Mouse (Mus musculus): ENCODE data around the gene Zmynd11. TPM values are rescaled to one million over a fixed set of nuclear protein-coding genes. Genes with fewer than 3 reads are reported as not detected.

The Zmynd11 gene
- total RNA-seq, 2 experiments from 2014 or later = 39.5 to 51.2 TPM

DNA sequence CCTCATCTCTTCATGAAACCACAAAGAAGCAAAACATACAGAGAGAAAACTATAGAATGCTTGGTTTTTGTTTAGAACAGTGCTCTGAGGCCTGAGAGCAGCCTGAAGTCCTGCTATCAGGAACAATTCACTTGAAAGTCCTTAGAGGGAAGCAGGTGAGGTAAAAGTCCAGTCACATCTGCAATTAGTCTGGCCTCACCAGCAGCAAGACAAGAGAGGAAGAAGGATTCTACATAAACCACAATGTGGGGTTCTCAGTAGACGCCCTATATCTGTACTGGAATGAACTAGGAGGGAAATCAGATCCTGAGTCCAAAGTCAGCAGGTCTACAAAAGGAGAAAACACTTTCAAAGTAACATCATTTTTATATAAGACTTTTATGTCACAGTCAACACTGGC, 49.9 kb downstream of the Zmynd11 start:
- ATAC-seq (replicated peaks; ENCODE audit: poor library complexity) = no peak

DNA sequence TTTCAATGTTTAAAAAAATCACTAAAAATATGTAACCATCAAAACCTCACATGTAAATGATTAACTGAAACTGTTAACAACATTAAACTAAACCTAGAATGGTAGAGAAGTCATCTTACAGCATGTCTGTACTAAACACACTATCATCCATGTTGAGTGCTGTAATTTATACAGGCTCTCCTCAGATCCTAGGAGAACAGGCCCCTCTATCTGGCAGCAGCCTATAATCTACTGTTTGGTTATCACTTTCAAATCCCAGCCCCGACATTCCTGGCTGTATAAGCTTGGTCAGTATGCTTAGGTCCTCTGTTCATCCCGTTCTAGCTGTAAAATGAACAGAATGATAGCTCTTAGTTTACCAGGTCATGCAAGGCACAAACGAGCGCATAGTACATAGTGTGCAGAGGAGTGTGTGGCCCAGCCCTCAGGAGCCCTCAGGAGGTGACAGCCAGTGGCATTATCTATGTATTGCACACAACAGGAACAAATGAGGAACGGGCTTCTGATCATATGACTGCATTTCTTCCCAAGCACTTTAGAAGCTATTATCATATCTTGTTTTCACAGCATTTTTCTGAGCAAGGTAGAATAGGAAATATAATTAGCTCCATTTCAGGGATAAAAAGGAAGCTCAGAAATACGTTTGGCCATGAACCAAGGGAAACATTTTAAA, 51.5 kb downstream of the Zmynd11 start:
- peak; percentile 98 for ATAC-seq (replicated peaks; ENCODE audit: poor library complexity)

DNA sequence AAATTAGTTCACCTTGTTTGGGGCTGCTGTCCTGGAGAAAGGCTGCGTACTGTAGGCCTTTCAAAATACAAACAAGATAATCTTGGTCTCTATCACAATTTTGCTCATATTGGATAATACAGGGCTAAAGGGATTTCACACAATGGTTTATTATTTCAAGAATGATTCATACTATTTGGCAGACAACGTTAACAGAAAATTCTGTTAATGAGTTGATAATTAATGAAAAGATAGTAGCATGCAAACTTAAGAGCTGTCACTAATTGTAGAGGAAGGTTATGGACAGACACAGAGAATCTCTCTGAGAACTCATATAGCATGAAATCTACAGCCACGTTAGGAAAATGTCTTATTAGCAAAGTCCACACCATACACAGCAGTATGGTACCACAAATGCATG, 52.2 kb downstream of the Zmynd11 start:
- no peak for ATAC-seq (replicated peaks; ENCODE audit: poor library complexity)

GRCm38 (mm10) chr13:9712409-9712808, 52.7 kb downstream of the Zmynd11 start:
- no peak for ATAC-seq (replicated peaks; ENCODE audit: poor library complexity)

DNA sequence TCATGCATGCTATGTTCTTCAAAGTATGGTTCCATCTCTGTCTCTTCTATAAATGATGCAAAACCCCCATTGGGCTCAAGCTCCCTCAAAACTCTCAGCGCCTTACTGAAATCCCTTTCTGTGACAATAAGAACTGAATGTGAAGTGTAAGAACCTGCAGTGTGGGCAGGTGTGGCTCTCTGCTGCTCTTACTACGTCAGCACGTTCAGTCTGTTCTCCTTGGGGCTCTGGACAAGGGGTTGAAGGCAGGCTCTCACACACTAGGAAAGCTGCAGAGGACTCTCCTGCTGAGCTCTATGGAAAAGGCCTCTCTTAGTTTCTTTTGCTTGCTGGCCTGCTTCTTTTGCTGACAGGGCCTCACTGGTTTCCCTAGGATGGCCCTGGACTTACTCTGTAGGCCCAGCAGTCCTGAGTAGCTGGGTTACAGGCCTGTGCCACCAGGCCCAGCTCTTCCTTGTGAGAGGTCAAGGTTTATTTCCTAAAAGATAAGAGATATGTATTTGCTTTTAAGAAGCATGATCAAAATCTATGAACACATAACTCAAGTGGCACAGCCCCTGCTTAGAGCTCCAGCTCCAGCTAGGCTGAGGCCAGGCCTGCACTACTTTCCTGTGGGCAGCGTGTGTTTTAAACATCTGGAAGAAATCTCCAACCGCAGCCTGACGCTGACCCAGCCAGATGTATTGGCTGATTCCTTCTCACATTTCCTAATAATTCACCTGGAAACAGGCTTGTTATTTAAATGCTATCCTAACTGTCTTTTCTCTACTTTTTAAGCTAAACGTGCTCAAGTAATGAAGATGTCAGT, 56.5 kb downstream of the Zmynd11 start:
- no peak for ATAC-seq (replicated peaks; ENCODE audit: poor library complexity)

- no peak for ATAC-seq (replicated peaks; ENCODE audit: poor library complexity)
Observed at GRCm38 (mm10) chr13:9706720-9707119, 58.4 kb downstream of the Zmynd11 start.

GRCm38 (mm10) chr13:9702615-9703235, 62.4 kb downstream of the Zmynd11 start:
- no peak for ATAC-seq (replicated peaks; ENCODE audit: poor library complexity)

GRCm38 (mm10) chr13:9697340-9697739, 67.8 kb downstream of the Zmynd11 start:
- ATAC-seq (replicated peaks; ENCODE audit: poor library complexity) = no peak

DNA sequence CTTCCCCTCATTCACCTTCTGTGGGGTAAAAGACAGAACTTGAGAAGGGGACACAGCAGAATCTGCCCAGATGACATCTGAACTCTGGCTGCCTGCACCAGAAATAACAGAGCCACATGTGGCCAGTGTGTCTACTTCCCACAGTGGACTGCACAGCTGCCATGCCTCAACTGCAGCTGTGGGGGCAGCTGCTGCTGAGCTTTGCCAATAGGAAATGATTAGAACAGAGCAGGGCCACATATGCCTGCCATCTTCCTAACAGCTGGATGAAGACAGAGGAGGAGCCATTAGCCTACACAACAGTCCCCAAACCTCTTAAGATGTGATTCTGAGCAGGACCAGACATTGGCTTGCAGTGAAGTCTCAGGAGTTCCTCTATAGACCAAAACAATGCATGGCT, 69.3 kb downstream of the Zmynd11 start:
- ATAC-seq (replicated peaks; ENCODE audit: poor library complexity) = no peak

- no peak for ATAC-seq (replicated peaks; ENCODE audit: poor library complexity)
Observed at GRCm38 (mm10) chr13:9695403-9695802, 69.7 kb downstream of the Zmynd11 start.

GRCm38 (mm10) chr13:9694651-9695050, 70.5 kb downstream of the Zmynd11 start:
- ATAC-seq (replicated peaks; ENCODE audit: poor library complexity) = no peak

DNA sequence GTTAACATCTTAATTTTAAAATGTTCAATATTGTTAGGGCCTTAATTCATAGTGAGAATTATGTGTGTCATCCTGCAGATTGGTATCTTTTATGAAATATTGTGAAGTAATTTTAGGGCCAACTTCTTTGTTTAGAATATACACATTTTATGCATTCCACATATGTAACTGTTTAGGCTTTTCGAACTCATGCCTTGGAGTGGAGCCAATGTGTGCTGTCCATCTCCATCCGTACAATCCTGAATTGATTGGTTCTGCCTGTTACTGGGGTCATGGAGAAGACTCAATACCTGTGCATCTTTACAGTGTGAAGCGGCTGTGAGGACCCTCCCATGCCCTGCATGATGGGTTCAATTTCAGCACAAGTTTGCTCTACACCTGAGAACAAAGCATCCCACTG, 72.3 kb downstream of the Zmynd11 start:
- ATAC-seq (replicated peaks; ENCODE audit: poor library complexity) = no peak

DNA sequence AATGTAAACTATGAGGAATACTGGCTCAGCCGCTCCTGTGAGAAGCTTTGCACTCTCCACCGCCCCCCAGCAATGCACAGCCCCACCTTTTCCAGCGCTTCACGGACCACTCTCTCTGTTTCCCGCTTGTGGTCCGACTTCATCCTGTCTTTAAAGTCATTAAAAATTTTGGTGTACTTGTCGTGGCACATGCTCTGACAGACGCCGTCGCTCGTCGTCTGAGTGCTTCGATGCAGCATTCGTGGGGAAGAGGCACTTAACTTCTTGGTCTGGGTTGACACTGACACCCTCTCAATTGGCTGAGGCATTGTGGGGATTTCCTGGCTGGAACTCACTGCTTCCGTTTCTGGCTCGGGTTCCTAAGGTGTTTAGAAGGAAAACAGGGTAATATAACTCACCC, 75.8 kb downstream of the Zmynd11 start:
- ATAC-seq (replicated peaks; ENCODE audit: poor library complexity) = no peak

DNA sequence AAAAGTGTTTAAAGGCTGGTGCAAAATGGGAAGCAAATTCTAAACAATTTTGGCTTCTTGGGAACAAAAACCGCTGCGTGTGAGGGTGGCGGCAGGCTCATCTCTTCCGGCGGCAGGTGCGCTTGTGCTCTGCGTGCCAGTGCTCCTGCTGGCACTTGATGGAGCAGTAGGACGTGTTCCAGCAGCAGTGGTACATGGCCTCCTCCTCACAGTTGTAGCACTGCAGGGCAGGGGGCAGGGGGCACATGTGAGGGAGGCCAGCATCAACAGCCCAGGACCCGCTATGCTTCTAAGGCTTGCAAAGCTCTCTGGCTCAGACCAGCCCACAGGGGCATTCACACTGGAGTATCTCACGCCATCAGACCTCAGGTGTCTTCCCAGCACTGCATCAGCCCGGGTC, 78.4 kb downstream of the Zmynd11 start:
- ATAC-seq (replicated peaks; ENCODE audit: poor library complexity) = no peak

DNA sequence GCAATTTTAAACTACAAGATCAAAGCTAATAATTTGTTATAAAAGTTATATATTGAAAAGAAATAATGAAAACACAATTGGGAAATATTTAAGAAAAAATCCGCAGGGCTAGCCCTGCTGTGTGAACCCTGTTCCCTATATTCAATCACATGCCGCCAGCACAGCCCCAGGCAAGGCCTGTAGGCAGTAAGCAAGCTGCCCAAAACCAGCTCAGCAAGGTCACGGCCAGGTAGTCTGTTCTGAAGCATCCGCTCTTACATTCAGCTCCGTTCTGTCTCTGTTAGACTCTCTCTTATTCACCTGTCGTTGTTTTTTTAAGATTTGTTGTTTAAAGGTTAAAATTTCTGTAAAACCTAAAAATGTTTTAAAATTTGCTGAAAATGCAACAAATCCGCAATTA, 78.9 kb downstream of the Zmynd11 start:
- ATAC-seq (replicated peaks; ENCODE audit: poor library complexity) = no peak

DNA sequence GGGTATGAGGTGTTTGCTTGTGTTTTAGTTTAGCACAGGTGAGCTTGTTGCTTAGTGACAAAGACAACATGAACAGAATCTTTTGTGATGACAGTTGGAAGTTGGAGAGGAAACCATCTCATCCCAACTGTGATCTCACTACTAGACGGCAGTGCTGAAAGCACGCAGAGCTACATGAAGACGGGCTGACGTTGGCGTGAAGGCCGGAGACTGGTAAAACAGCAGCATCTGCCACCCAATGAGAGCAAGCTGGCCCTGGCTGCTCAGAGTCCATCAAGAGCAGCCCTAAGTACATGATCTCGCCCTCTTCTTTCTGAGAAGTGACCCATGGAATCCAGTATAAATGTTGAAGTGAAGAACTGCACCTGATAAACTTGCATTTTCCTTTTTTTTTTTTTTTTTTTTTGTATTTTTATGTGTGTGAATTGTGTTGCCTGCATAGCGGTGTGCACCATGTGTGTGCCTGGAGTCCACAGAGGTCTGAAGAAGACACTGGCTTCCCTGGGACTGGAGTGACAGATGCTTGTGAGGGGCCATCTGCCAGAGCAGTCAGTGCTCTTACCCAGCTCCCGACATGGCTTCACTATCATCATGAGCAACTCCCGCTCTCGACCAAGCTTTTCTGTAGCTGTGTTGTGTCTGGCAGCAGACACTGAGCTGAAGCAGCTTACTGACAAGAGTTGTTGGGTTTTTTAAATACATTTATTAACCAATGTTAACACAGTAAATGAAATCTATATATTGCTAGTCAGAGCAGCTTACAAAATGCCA, 80.8 kb downstream of the Zmynd11 start:
- ATAC-seq (replicated peaks; ENCODE audit: poor library complexity) = no peak

GRCm38 (mm10) chr13:9683280-9683679, 81.8 kb downstream of the Zmynd11 start:
- no peak for ATAC-seq (replicated peaks; ENCODE audit: poor library complexity)

GRCm38 (mm10) chr13:9681492-9681891, 83.6 kb downstream of the Zmynd11 start:
- ATAC-seq (replicated peaks; ENCODE audit: poor library complexity) = no peak

DNA sequence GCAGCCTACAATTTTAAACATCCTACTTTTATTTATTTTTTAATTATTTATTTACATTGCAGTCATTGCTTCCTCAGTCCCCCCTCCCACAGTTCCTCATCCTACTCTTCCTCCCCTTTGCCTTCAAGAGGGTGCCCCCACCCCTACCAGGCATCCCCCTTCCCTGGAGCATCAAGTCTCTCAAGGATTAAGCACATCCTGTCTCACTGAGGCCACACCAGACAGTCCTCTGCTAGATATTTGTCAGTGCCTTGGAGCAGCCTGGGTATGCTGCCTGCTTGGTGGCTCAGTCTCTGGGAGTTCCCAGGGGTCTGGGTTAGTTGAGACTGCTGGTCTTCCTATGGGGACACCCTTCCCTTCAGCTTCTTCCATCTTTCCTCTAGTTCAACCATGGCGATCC, 91.0 kb downstream of the Zmynd11 start:
- no peak for ATAC-seq (replicated peaks; ENCODE audit: poor library complexity)

DNA sequence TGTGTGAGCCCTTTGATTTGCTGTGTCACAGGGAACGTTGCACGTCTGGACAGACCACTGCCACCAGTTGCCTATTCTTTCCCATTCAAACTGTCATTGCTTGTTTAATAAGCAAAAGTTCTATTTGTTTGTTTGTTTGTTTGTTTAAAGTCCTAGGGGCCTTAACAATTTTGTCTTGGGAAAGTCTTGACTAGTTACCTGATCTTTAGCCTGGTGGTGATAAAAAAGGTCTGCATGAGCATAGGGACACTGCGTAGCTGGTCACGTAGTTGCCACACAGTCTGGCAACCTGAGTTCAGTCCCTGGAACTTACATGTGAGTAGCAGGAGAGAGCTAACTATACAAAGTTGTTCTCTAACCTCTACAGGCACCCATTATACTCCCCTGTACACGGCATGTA, 95.9 kb downstream of the Zmynd11 start:
- no peak for ATAC-seq (replicated peaks; ENCODE audit: poor library complexity)

DNA sequence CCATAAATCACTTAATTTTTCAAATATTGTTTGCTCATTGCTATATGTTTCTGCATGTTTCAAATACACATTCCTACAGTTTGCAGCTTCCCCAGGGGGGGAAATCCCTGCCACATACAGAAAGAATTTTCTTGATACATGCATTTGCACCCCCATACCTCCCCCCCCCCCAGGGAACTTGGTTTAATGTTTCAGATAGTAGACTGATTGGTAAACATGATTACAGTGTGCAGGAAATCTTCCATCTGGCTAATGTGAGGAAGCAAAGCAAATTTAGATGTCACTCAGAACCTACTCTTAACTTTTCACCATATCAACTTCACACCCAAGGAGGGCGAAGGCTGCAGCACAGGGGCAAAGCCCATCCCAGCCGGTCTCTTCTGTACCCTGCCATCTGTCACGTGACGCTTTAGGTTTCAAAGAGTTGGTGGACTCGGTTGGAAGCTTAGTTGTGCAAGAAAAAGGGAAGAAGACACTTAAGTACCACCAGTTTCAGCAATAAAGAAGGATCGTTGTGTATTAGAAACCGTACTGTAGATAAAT, 97.1 kb downstream of the Zmynd11 start:
- ATAC-seq (replicated peaks; ENCODE audit: poor library complexity) = no peak
